Mouse (Mus musculus): ENCODE measurements around the gene Zfp316.
A peak's percentile ranks its signal among the peaks of the same experiment; 100 is the strongest.

The Zfp316 gene

GRCm38 (mm10) chr5:143269363-143270150 is at the start of gene Zfp316:
TSS of gene Zfp316 (minus strand) at chr5:143270022.
- peak; percentile 90 for DNase-seq

GRCm38 (mm10) chr5:143317288-143317610 is 47.4 kb upstream of the Zfp316 start:
- no peak for DNase-seq

DNA sequence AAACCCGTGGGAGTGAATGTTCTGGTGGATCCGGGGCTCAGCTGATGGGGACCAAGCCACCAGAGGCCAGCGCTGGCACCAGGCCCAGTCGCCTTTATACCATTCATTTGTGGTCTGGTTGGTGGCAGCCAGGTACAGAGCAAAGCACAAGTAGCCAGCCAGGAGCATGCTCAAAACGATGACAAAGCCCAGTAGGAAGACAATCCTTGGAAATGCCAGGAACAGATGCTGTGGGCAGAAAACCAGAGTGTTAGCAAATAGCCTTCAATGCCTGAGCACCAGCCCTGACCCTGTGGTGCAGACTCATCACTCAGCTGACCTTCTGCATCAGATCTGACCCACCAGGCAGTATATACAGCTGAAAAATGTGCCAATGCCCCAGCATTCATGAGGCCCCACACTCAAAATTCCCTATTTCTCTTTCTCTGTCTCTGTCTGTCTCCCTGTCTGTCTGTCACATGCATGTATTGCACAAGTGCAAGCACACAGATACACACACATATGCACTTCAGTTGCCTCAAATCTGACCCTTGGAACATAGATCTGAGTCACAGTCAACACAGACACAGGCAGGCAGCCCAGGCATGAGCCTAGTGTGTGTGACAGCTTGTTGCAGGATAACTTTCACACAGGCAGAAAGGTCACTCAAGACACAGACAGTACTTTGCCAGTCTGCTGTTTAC is 46.9 kb upstream of the Zfp316 start:
- peak in 1 of 2 experiments; percentile 49 for DNase-seq

- no peak for DNase-seq
Measured at GRCm38 (mm10) chr5:143315514-143315888, 45.7 kb upstream of the Zfp316 start.

GRCm38 (mm10) chr5:143314730-143315513 is 45.1 kb upstream of the Zfp316 start, which contains the start of gene E130309D02Rik:
TSS of gene E130309D02Rik (minus strand) at chr5:143315360.
- peak; percentile 96 to 98 for DNase-seq

DNA sequence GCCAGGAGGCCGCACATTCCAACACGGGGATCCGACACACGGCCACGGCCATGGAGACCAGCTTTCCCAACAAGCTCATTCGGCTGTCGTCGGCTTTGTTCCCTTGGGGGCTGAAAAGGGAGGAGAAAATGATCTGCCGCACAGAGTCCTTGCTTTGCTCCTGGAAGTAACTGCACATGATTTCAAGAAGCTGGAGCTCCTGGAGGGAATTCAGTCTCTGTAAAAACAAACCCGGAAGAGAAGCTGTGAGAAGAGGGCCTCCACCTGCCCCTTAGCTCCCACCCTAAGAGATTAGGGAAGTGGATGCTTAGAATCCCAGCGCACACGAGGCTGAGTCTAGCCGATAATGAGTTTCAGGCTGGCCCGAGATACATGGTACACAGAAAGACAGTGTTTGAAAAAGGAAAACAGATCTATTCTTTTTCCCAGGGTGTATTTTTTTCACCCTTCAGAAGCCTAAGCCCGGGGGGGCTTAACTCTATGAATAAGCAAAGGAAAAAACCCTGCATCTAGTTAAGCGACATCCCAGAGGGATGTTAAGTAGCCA is 44.4 kb upstream of the Zfp316 start:
- DNase-seq = peak in 1 of 2 experiments; percentile 44

DNA sequence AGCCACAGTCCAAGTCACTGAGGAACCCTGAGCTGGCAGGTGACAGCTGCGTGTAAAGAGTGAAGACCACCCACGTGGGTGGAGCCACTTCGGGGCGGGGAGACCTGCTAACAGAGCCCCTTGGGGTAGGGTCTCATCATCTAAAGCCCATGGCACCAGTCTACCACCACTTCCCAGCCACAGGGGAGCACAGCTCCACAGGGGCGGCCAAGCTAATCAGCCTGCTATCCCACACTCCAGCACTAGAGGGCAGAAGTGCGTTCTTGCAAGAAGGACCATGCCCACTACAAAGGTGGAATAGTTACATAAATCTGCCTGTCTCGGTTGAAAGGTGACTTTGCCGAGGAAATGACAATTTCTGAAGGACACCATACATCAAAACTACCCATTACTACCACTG is 42.1 kb upstream of the Zfp316 start:
- DNase-seq = peak; percentile 89 to 94

GRCm38 (mm10) chr5:143309916-143310315 is 40.1 kb upstream of the Zfp316 start:
- DNase-seq = no peak

DNA sequence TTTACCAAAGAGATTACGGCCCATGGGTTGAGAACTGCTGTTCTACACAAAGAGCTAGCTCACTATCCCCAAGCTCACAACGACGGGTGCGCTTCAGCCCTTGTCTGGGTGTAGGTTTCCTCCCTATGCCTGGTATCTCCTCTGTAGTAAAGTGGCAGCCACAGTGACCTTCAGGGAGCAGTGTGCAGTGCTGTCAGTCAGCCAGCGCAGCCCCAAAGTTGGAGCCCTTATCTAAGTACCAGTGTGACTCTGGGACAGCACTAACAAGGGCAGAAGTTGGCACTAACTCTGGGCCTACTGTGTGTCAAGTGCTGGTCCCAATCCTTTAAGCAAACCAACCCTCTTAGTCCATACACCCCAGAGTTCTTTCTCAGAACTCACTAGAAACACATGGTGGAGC is 39.0 kb upstream of the Zfp316 start:
- DNase-seq = no peak

DNA sequence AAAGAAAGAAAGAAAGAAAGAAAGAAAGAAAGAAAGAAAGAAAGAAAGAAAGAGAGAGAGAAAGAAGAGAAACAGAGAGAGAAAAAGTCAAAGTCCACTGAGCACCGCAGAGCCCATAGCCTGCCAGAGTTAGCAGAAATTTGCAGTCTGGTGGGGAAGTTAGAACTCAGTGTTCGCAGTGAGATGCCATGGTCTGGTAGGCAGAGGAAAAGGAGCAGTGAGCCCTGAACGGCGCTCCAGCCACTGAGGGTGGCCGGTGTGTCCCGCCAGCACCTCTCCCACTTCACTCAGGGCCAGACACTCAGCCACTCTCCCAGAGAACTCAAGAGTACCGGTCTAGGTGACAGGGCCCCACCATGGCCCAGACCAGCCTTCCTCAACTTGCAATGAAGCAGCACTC is 34.4 kb upstream of the Zfp316 start:
- DNase-seq = no peak

- peak; percentile 56 to 63 for DNase-seq
Measured at GRCm38 (mm10) chr5:143301296-143301695, 31.5 kb upstream of the Zfp316 start.

- DNase-seq = peak; percentile 82 to 88
Measured at GRCm38 (mm10) chr5:143299686-143300085, 29.9 kb upstream of the Zfp316 start.

- peak in 1 of 2 experiments; percentile 29 for DNase-seq
Measured at GRCm38 (mm10) chr5:143298391-143298790, 28.6 kb upstream of the Zfp316 start.

DNA sequence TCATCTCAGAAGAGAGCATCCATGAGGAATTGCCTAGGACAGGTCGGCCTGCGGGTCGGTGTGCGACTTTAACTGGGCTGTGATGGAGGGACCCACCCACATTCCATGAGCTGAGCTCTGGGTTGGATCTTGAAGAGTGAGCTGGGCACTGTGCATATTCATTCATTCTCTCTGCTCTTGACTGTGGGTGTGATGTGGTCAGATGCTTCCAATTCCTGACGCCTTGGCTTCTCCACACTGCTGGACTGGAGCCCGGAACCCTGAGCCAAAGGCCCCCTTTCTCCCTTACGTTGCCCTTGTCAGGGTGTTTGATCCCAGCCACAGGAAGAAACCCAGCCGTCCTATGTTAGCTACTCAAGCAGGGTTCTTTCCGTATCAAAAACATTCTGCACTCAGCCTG is 28.2 kb upstream of the Zfp316 start:
- DNase-seq = peak in 1 of 2 experiments; percentile 32

GRCm38 (mm10) chr5:143295330-143295729 is 25.5 kb upstream of the Zfp316 start:
- no peak for DNase-seq

DNA sequence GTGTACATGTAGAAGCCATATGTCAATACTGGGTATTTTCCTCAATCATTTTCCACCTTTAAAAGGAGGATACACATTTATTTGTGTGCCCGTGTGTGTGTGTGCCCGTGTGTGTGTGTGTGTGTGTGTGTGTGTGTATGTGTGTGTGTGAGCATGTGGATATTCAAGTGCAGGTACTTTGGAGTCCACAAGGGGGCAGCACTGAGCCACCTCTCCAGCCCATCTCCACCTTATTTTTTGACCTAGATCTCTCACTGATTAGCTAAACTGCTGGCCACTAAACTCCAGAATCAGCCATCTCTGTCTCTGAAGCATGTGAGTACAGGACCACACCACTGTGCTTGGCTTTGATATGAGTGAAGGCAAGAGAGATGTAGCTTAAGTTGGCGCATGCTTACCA is 25.0 kb upstream of the Zfp316 start:
- no peak for DNase-seq

DNA sequence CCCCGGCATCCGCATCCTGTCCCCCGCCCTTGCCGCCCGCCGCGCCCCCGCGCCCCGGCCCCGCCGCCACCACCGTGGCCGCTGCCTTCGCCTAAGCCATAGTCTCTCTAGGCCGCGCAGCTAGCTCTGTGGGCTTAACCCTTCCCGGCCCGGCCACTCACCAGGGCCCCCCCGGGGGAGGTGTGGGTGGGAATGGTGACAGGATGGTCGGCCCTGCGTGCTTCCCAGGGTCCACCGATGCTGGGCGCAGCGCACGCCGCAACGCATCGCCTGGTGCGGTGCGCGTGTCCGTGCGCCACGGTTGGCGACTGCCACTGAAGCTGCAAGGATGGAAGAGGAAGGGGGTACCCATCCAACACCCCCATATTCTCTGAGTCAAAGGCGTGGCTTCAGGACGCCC is 23.6 kb upstream of the Zfp316 start, which contains the start of gene Zfp853:
Zfp853 (minus strand) TSS at position 220 of the 400 bp plus-strand sequence.
- peak; percentile 38 to 40 for DNase-seq

DNA sequence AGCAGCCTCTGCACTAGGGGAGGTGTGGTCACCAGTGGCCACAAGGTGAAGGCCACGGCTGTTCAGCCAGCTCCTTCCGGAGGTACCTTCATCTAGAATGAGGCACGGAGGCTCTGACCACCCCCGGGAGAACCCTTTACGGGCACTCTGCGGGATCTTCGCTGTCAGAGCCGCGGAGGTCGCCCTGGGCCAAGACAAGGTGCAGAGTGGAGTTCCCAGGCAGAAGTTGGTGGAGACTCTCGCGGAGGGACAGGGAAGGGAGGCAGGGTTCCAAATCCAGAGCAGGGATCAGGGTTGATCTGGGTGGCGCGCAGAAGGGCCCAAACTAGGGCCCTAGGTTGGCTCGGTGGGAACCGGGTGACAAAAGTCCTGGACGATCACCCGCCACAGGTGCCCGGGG is 23.1 kb upstream of the Zfp316 start:
- DNase-seq = no peak

GRCm38 (mm10) chr5:143289299-143289698 is 19.5 kb upstream of the Zfp316 start:
- no peak for DNase-seq

GRCm38 (mm10) chr5:143288378-143288911 is 18.6 kb upstream of the Zfp316 start:
- no peak for DNase-seq

DNA sequence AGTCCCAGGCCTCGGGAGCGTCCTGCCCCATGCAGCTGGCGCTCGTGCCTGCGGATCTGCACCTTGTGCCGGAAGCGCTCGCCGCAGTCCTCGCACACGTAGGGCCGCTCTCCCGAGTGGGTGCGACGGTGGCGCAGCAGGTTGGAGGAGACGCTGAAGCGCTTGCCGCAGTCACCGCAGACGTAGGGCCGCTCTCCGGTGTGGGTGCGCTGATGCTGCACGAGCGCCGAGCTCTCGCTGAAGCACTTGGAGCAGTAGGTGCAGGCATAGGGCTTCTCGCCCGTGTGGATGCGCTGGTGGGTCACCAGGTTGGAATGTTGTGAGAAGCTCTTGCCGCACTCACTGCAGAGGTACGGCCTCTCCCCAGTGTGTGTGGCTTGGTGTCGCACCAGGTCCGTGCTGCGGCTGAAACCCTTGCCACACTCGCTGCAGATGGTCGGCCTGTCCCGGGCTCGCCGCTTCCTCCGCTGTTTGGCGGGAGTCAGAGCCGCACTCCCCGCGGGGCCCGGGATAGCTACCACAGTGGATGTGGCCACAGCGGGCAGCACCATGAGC is 18.0 kb upstream of the Zfp316 start:
- DNase-seq = peak in 1 of 2 experiments; percentile 42

GRCm38 (mm10) chr5:143284762-143285161 is 14.9 kb upstream of the Zfp316 start:
- peak; percentile 39 to 50 for DNase-seq

Data from cerebellum, postnatal 10 days (tissue).